Mouse (Mus musculus): Measurements from ENCODE around the gene Tas2r105. TPM values are rescaled to one million over a fixed set of nuclear protein-coding genes. Genes with fewer than 3 reads are reported as not detected.

The Tas2r105 gene
- polyA plus RNA-seq (2014; fragmentation: Nextera tagmentation; extraction: Ambion mirVana), result not detected in 2 replicates

GRCm38 (mm10) chr6:131687395-131687794 lies at the start of gene Tas2r105:
Tas2r105 (minus strand) TSS chr6:131687495.
- ATAC-seq (ENCODE audit: insufficient number of reproducible peaks, low FRiP score, low TSS enrichment, low read depth) (no peak), DNase-seq (ENCODE audit: low spot score) (no peak)
- Histone ChIP-seq H3K4me2 (ENCODE audit: low read depth, severe bottlenecking) (no peak within 1 kb of the TSS), H3K36me3 (ENCODE audit: control insufficient read depth, insufficient read depth, low read length) (no peaks in the 10 kb centered on the region), H3K27ac (replicated peaks; ENCODE audit: low read depth, low read length) (no peak within 1 kb of the TSS), H3K4me3 (ENCODE audit: low read depth, low read length) (no peak within 1 kb of the TSS), H3K4me1 (ENCODE audit: control insufficient read depth, insufficient read depth, low read length) (no peaks in the 10 kb centered on the region), H3K9me3 (ENCODE audit: control insufficient read depth, low read length) (no peaks in the 10 kb centered on the region), H3K9ac (ENCODE audit: low read length) (no peak within 1 kb of the TSS), H3K27me3 (ENCODE audit: control insufficient read depth, insufficient read depth, low read length) (no peaks in the 10 kb centered on the region)
- WGBS, result 94% methylated on average over 1 of the region's 1 CpGs

GRCm38 (mm10) chr6:131712803-131713202 lies 25.5 kb upstream of the Tas2r105 start:
- no peak overlapping the region for H3K27ac ChIP-seq (replicated peaks; ENCODE audit: low read depth, low read length)
- no peak for DNase-seq (ENCODE audit: low spot score)
- no peak overlapping the region for H3K9ac ChIP-seq (ENCODE audit: low read length)
- no peaks in the 10 kb centered on the region for H3K36me3 ChIP-seq (ENCODE audit: control insufficient read depth, insufficient read depth, low read length)
- no peak overlapping the region for H3K4me3 ChIP-seq (ENCODE audit: low read depth, low read length)
- ATAC-seq (ENCODE audit: insufficient number of reproducible peaks, low FRiP score, low TSS enrichment, low read depth), result no peak
- H3K9me3 ChIP-seq (ENCODE audit: control insufficient read depth, low read length), result peaks cover 2% of the 10 kb centered on the region; the same call in 1 of the 2 replicates
- 50% methylated on average over 7 of the region's 7 CpGs for WGBS
- no peak overlapping the region for H3K4me2 ChIP-seq (ENCODE audit: low read depth, severe bottlenecking)
- H3K27me3 ChIP-seq (ENCODE audit: control insufficient read depth, insufficient read depth, low read length), result no peaks in the 10 kb centered on the region
- no peaks in the 10 kb centered on the region for H3K4me1 ChIP-seq (ENCODE audit: control insufficient read depth, insufficient read depth, low read length)

GRCm38 (mm10) chr6:131689963-131690362 lies 2.7 kb upstream of the Tas2r105 start, which contains the start of gene Tas2r114:
Tas2r114 (minus strand) TSS chr6:131690063.
- Histone ChIP-seq H3K27ac (replicated peaks; ENCODE audit: low read depth, low read length) (no peak within 1 kb of the TSS), H3K9me3 (ENCODE audit: control insufficient read depth, low read length) (no peaks in the 10 kb centered on the region), H3K4me2 (ENCODE audit: low read depth, severe bottlenecking) (no peak within 1 kb of the TSS), H3K4me1 (ENCODE audit: control insufficient read depth, insufficient read depth, low read length) (no peaks in the 10 kb centered on the region), H3K9ac (ENCODE audit: low read length) (no peak within 1 kb of the TSS), H3K27me3 (ENCODE audit: control insufficient read depth, insufficient read depth, low read length) (no peaks in the 10 kb centered on the region), H3K36me3 (ENCODE audit: control insufficient read depth, insufficient read depth, low read length) (no peaks in the 10 kb centered on the region), H3K4me3 (ENCODE audit: low read depth, low read length) (no peak within 1 kb of the TSS)
- ATAC-seq (ENCODE audit: insufficient number of reproducible peaks, low FRiP score, low TSS enrichment, low read depth) (no peak), DNase-seq (ENCODE audit: low spot score) (no peak)

GRCm38 (mm10) chr6:131685644-131686043 lies 1.7 kb downstream of the Tas2r105 start, which contains the start of gene Tas2r104:
Tas2r104 (minus strand) TSS chr6:131685744.
- no peaks in the 10 kb centered on the region for H3K36me3 ChIP-seq (ENCODE audit: control insufficient read depth, insufficient read depth, low read length)
- WGBS, result 82% methylated on average over 1 of the region's 1 CpGs
- H3K4me3 ChIP-seq (ENCODE audit: low read depth, low read length), result no peak within 1 kb of the TSS
- DNase-seq (ENCODE audit: low spot score) (no peak), ATAC-seq (ENCODE audit: insufficient number of reproducible peaks, low FRiP score, low TSS enrichment, low read depth) (no peak)
- H3K27ac ChIP-seq (replicated peaks; ENCODE audit: low read depth, low read length), result no peak within 1 kb of the TSS
- no peak within 1 kb of the TSS for H3K4me2 ChIP-seq (ENCODE audit: low read depth, severe bottlenecking)
- H3K9me3 ChIP-seq (ENCODE audit: control insufficient read depth, low read length), result no peaks in the 10 kb centered on the region
- H3K4me1 ChIP-seq (ENCODE audit: control insufficient read depth, insufficient read depth, low read length), result no peaks in the 10 kb centered on the region
- no peaks in the 10 kb centered on the region for H3K27me3 ChIP-seq (ENCODE audit: control insufficient read depth, insufficient read depth, low read length)
- H3K9ac ChIP-seq (ENCODE audit: low read length), result no peak within 1 kb of the TSS

- H3K27me3 ChIP-seq (ENCODE audit: control insufficient read depth, insufficient read depth, low read length), result no peaks in the 10 kb centered on the region
- no peak within 1 kb of the TSS for H3K4me3 ChIP-seq (ENCODE audit: low read depth, low read length)
- H3K27ac ChIP-seq (replicated peaks; ENCODE audit: low read depth, low read length), result no peak within 1 kb of the TSS
- H3K36me3 ChIP-seq (ENCODE audit: control insufficient read depth, insufficient read depth, low read length), result no peaks in the 10 kb centered on the region
- H3K4me1 ChIP-seq (ENCODE audit: control insufficient read depth, insufficient read depth, low read length), result no peaks in the 10 kb centered on the region
- no peak within 1 kb of the TSS for H3K9ac ChIP-seq (ENCODE audit: low read length)
- H3K9me3 ChIP-seq (ENCODE audit: control insufficient read depth, low read length), result 0 out of 2 replicates have a peak, but pooled peaks cover 3% of the 10 kb centered on the region
- 79% methylated on average over 3 of the region's 3 CpGs for WGBS
- DNase-seq (ENCODE audit: low spot score) (no peak), ATAC-seq (ENCODE audit: insufficient number of reproducible peaks, low FRiP score, low TSS enrichment, low read depth) (no peak)
- H3K4me2 ChIP-seq (ENCODE audit: low read depth, severe bottlenecking), result no peak within 1 kb of the TSS
Measured at GRCm38 (mm10) chr6:131678786-131679185, 8.5 kb downstream of the Tas2r105 start, which contains the start of gene Tas2r106. Tas2r106 (minus strand) TSS chr6:131678886.

GRCm38 (mm10) chr6:131660049-131660448 lies 27.2 kb downstream of the Tas2r105 start, which contains the start of gene Tas2r107:
Tas2r107 (minus strand) TSS chr6:131660149.
- Histone ChIP-seq H3K27me3 (ENCODE audit: control insufficient read depth, insufficient read depth, low read length) (no peaks in the 10 kb centered on the region), H3K4me2 (ENCODE audit: low read depth, severe bottlenecking) (no peak within 1 kb of the TSS), H3K4me3 (ENCODE audit: low read depth, low read length) (no peak within 1 kb of the TSS), H3K4me1 (ENCODE audit: control insufficient read depth, insufficient read depth, low read length) (no peaks in the 10 kb centered on the region), H3K9me3 (ENCODE audit: control insufficient read depth, low read length) (no peaks in the 10 kb centered on the region), H3K27ac (replicated peaks; ENCODE audit: low read depth, low read length) (no peak within 1 kb of the TSS), H3K9ac (ENCODE audit: low read length) (no peak within 1 kb of the TSS), H3K36me3 (ENCODE audit: control insufficient read depth, insufficient read depth, low read length) (no peaks in the 10 kb centered on the region)
- ATAC-seq (ENCODE audit: insufficient number of reproducible peaks, low FRiP score, low TSS enrichment, low read depth), result no peak
- DNase-seq (ENCODE audit: low spot score), result no peak

Other genes with a start within 250 kb of the Tas2r105 start
- not detected in 2 replicates for gene 5430401F13Rik, start 201.1 kb downstream of the Tas2r105 start, polyA plus RNA-seq (2014; fragmentation: Nextera tagmentation; extraction: Ambion mirVana)
- gene Gm6619, start 201.1 kb downstream of the Tas2r105 start, polyA plus RNA-seq (2014; fragmentation: Nextera tagmentation; extraction: Ambion mirVana), result 0.27 TPM in 1 of 2 replicates, not detected in the other
- gene Tas2r130, start 56.6 kb downstream of the Tas2r105 start, polyA plus RNA-seq (2014; fragmentation: Nextera tagmentation; extraction: Ambion mirVana), result not detected in 2 replicates
- not detected in 2 replicates for gene Tas2r107, start 27.3 kb downstream of the Tas2r105 start, polyA plus RNA-seq (2014; fragmentation: Nextera tagmentation; extraction: Ambion mirVana)
- not detected in 2 replicates for gene Tas2r106, start 8.6 kb downstream of the Tas2r105 start, polyA plus RNA-seq (2014; fragmentation: Nextera tagmentation; extraction: Ambion mirVana)
- gene Tas2r104, start 1.8 kb downstream of the Tas2r105 start, polyA plus RNA-seq (2014; fragmentation: Nextera tagmentation; extraction: Ambion mirVana), result not detected in 2 replicates
- not detected in 2 replicates for gene Tas2r114, start 2.6 kb upstream of the Tas2r105 start, polyA plus RNA-seq (2014; fragmentation: Nextera tagmentation; extraction: Ambion mirVana)